Mouse (Mus musculus): Measurements from ENCODE around the gene Epha4. TPM values are rescaled to one million over a fixed set of nuclear protein-coding genes. Genes with fewer than 3 reads are reported as not detected.

The Epha4 gene
- polyA plus RNA-seq, 1 experiment from 2014 or later: 9.6 TPM

GRCm38 (mm10) chr1:77383466-77383865 is 131.4 kb downstream of the Epha4 start:
- Histone ChIP-seq H3K9me3 (ENCODE audit: low read length) (no peaks in the 10 kb centered on the region), H3K36me3 (ENCODE audit: insufficient read depth, low read length) (no peaks in the 10 kb centered on the region), H3K4me2 (replicated peaks; ENCODE audit: low read depth, low read length) (no peak overlapping the region), H3K4me3 (ENCODE audit: low read depth, low read length) (no peak overlapping the region), H3K27me3 (replicated peaks; ENCODE audit: insufficient read depth, low read length) (no peaks in the 10 kb centered on the region), H3K4me1 (ENCODE audit: insufficient read depth, low read depth, low read length) (no peaks in the 10 kb centered on the region), H3K27ac (ENCODE audit: low read length) (no peak overlapping the region), H3K9ac (replicated peaks; ENCODE audit: low read depth) (no peak overlapping the region)
- ATAC-seq (no peak), DNase-seq (ENCODE audit: low spot score) (no peak)
- 88% methylated on average over 11 of the region's 11 CpGs for WGBS
- TF ChIP-seq CTCF (IDR thresholded peaks at IDR 0.05) (no peak), EP300 (IDR thresholded peaks at IDR 0.05) (no peak)

GRCm38 (mm10) chr1:77377550-77377980 is 137.3 kb downstream of the Epha4 start:
- Histone ChIP-seq H3K27ac (ENCODE audit: low read length) (no peak overlapping the region), H3K4me2 (replicated peaks; ENCODE audit: low read depth, low read length) (no peak overlapping the region), H3K4me3 (ENCODE audit: low read depth, low read length) (no peak overlapping the region), H3K9ac (replicated peaks; ENCODE audit: low read depth) (no peak overlapping the region), H3K36me3 (ENCODE audit: insufficient read depth, low read length) (no peaks in the 10 kb centered on the region), H3K4me1 (ENCODE audit: insufficient read depth, low read depth, low read length) (no peaks in the 10 kb centered on the region), H3K9me3 (ENCODE audit: low read length) (no peaks in the 10 kb centered on the region), H3K27me3 (replicated peaks; ENCODE audit: insufficient read depth, low read length) (no peaks in the 10 kb centered on the region)
- DNase-seq (ENCODE audit: low spot score): no peak
- 90% methylated on average over 8 of the region's 8 CpGs for WGBS
- TF ChIP-seq CTCF (IDR thresholded peaks at IDR 0.05): no peak
- TF ChIP-seq EP300 (IDR thresholded peaks at IDR 0.05): no peak
- ATAC-seq: no peak

- Histone ChIP-seq H3K36me3 (ENCODE audit: insufficient read depth, low read length) (no peaks in the 10 kb centered on the region), H3K4me3 (ENCODE audit: low read depth, low read length) (no peak overlapping the region), H3K9me3 (ENCODE audit: low read length) (no peaks in the 10 kb centered on the region), H3K27ac (ENCODE audit: low read length) (no peak overlapping the region), H3K4me1 (ENCODE audit: insufficient read depth, low read depth, low read length) (no peaks in the 10 kb centered on the region), H3K27me3 (replicated peaks; ENCODE audit: insufficient read depth, low read length) (no peaks in the 10 kb centered on the region), H3K4me2 (replicated peaks; ENCODE audit: low read depth, low read length) (no peak overlapping the region), H3K9ac (replicated peaks; ENCODE audit: low read depth) (no peak overlapping the region)
- TF ChIP-seq EP300 (IDR thresholded peaks at IDR 0.05) (no peak), CTCF (IDR thresholded peaks at IDR 0.05) (no peak)
- ATAC-seq (no peak), DNase-seq (ENCODE audit: low spot score) (no peak)
- WGBS: 80% methylated on average over 4 of the region's 5 CpGs
Observed at GRCm38 (mm10) chr1:77374054-77374453, 140.8 kb downstream of the Epha4 start.

GRCm38 (mm10) chr1:77370921-77371320 is 144.0 kb downstream of the Epha4 start:
- Histone ChIP-seq H3K27ac (ENCODE audit: low read length) (no peak overlapping the region), H3K27me3 (replicated peaks; ENCODE audit: insufficient read depth, low read length) (no peaks in the 10 kb centered on the region), H3K36me3 (ENCODE audit: insufficient read depth, low read length) (no peaks in the 10 kb centered on the region), H3K4me2 (replicated peaks; ENCODE audit: low read depth, low read length) (no peak overlapping the region), H3K4me1 (ENCODE audit: insufficient read depth, low read depth, low read length) (no peaks in the 10 kb centered on the region), H3K4me3 (ENCODE audit: low read depth, low read length) (no peak overlapping the region), H3K9me3 (ENCODE audit: low read length) (no peaks in the 10 kb centered on the region), H3K9ac (replicated peaks; ENCODE audit: low read depth) (no peak overlapping the region)
- TF ChIP-seq CTCF (IDR thresholded peaks at IDR 0.05) (no peak), EP300 (IDR thresholded peaks at IDR 0.05) (no peak)
- no peak for ATAC-seq
- no peak for DNase-seq (ENCODE audit: low spot score)
- WGBS: 56% methylated on average over 7 of the region's 7 CpGs

- TF ChIP-seq CTCF (IDR thresholded peaks at IDR 0.05) (no peak), EP300 (IDR thresholded peaks at IDR 0.05) (no peak)
- 67% methylated on average over 18 of the region's 18 CpGs for WGBS
Observed at GRCm38 (mm10) chr1:77369255-77369837, 145.5 kb downstream of the Epha4 start.

GRCm38 (mm10) chr1:77365850-77366249 is 149.0 kb downstream of the Epha4 start:
- Histone ChIP-seq H3K4me3 (ENCODE audit: low read depth, low read length) (no peak overlapping the region), H3K27ac (ENCODE audit: low read length) (no peak overlapping the region), H3K27me3 (replicated peaks; ENCODE audit: insufficient read depth, low read length) (no peaks in the 10 kb centered on the region), H3K9me3 (ENCODE audit: low read length) (no peaks in the 10 kb centered on the region), H3K4me2 (replicated peaks; ENCODE audit: low read depth, low read length) (no peak overlapping the region), H3K9ac (replicated peaks; ENCODE audit: low read depth) (no peak overlapping the region), H3K36me3 (ENCODE audit: insufficient read depth, low read length) (no peaks in the 10 kb centered on the region), H3K4me1 (ENCODE audit: insufficient read depth, low read depth, low read length) (no peaks in the 10 kb centered on the region)
- DNase-seq (ENCODE audit: low spot score) (no peak), ATAC-seq (no peak)
- TF ChIP-seq CTCF (IDR thresholded peaks at IDR 0.05) (no peak), EP300 (IDR thresholded peaks at IDR 0.05) (no peak)
- WGBS: 85% methylated on average over 3 of the region's 3 CpGs

More at GRCm38 (mm10) chr1:77369255-77369837, 145.5 kb downstream of the Epha4 start:
- Histone ChIP-seq H3K9ac (replicated peaks; ENCODE audit: low read depth) (no peak overlapping the region), H3K27ac (ENCODE audit: low read length) (no peak overlapping the region), H3K4me3 (ENCODE audit: low read depth, low read length) (no peak overlapping the region), H3K9me3 (ENCODE audit: low read length) (no peaks in the 10 kb centered on the region), H3K27me3 (replicated peaks; ENCODE audit: insufficient read depth, low read length) (no peaks in the 10 kb centered on the region), H3K36me3 (ENCODE audit: insufficient read depth, low read length) (no peaks in the 10 kb centered on the region), H3K4me1 (ENCODE audit: insufficient read depth, low read depth, low read length) (no peaks in the 10 kb centered on the region), H3K4me2 (replicated peaks; ENCODE audit: low read depth, low read length) (no peak overlapping the region)
- ATAC-seq (no peak), DNase-seq (ENCODE audit: low spot score) (no peak)

- H3K36me3 ChIP-seq (ENCODE audit: insufficient read depth, low read length): no peaks in the 10 kb centered on the region
- DNase-seq (ENCODE audit: low spot score) (no peak), ATAC-seq (no peak)
- H3K9ac ChIP-seq (replicated peaks; ENCODE audit: low read depth): no peak overlapping the region
- no peak overlapping the region for H3K4me2 ChIP-seq (replicated peaks; ENCODE audit: low read depth, low read length)
- no peak overlapping the region for H3K27ac ChIP-seq (ENCODE audit: low read length)
- H3K4me1 ChIP-seq (ENCODE audit: insufficient read depth, low read depth, low read length): no peaks in the 10 kb centered on the region
- no peak for TF ChIP-seq EP300 (IDR thresholded peaks at IDR 0.05)
- TF ChIP-seq CTCF (IDR thresholded peaks at IDR 0.05): no peak
- H3K27me3 ChIP-seq (replicated peaks; ENCODE audit: insufficient read depth, low read length): no peaks in the 10 kb centered on the region
- H3K9me3 ChIP-seq (ENCODE audit: low read length): no peaks in the 10 kb centered on the region
- no peak overlapping the region for H3K4me3 ChIP-seq (ENCODE audit: low read depth, low read length)
- WGBS: 68% methylated on average over 3 of the region's 3 CpGs
Observed at GRCm38 (mm10) chr1:77364596-77364995, 150.3 kb downstream of the Epha4 start.
